Mouse (Mus musculus): ENCODE measurements around the gene Atm.

Gene Atm

GRCm38 (mm10) chr9:53409427-53409826 is 127.1 kb downstream of the Atm start:
- no peak for DNase-seq (ENCODE audit: low read depth in 2 of 2, low spot score in 2 of 2)

- DNase-seq (ENCODE audit: low read depth in 2 of 2, low spot score in 2 of 2): no peak
Observed at GRCm38 (mm10) chr9:53408953-53409361, 127.6 kb downstream of the Atm start.

GRCm38 (mm10) chr9:53408548-53408947 is 128.0 kb downstream of the Atm start:
- no peak for DNase-seq (ENCODE audit: low read depth in 2 of 2, low spot score in 2 of 2)

GRCm38 (mm10) chr9:53404753-53405722 is 131.5 kb downstream of the Atm start:
- peak; percentile 73 to 82 for DNase-seq (ENCODE audit: low read depth in 2 of 2, low spot score in 2 of 2)

GRCm38 (mm10) chr9:53404050-53404752 is 132.3 kb downstream of the Atm start:
- no peak for DNase-seq (ENCODE audit: low read depth in 2 of 2, low spot score in 2 of 2)

- no peak for DNase-seq (ENCODE audit: low read depth in 2 of 2, low spot score in 2 of 2)
Observed at GRCm38 (mm10) chr9:53402991-53403390, 133.5 kb downstream of the Atm start.

- DNase-seq (ENCODE audit: low read depth in 2 of 2, low spot score in 2 of 2): no peak
Observed at GRCm38 (mm10) chr9:53402291-53402711, 134.2 kb downstream of the Atm start, which contains the start of gene 4930550C14Rik. 4930550C14Rik (plus strand) TSS chr9:53402325.

GRCm38 (mm10) chr9:53401146-53401545 is 135.4 kb downstream of the Atm start:
- DNase-seq (ENCODE audit: low read depth in 2 of 2, low spot score in 2 of 2): no peak

- no peak for DNase-seq (ENCODE audit: low read depth in 2 of 2, low spot score in 2 of 2)
Observed at GRCm38 (mm10) chr9:53400696-53401095, 135.8 kb downstream of the Atm start.

GRCm38 (mm10) chr9:53399537-53399936 is 137.0 kb downstream of the Atm start:
- no peak for DNase-seq (ENCODE audit: low read depth in 2 of 2, low spot score in 2 of 2)

- DNase-seq (ENCODE audit: low read depth in 2 of 2, low spot score in 2 of 2): peak; percentile 35 to 66
Observed at GRCm38 (mm10) chr9:53398388-53398700, 138.2 kb downstream of the Atm start.

GRCm38 (mm10) chr9:53397685-53398387 is 138.7 kb downstream of the Atm start:
- no peak for DNase-seq (ENCODE audit: low read depth in 2 of 2, low spot score in 2 of 2)

GRCm38 (mm10) chr9:53390136-53390535 is 146.4 kb downstream of the Atm start:
- no peak for DNase-seq (ENCODE audit: low read depth in 2 of 2, low spot score in 2 of 2)
